Mouse (Mus musculus): ENCODE measurements around the gene Mfng.

- TF ChIP-seq CTCF (IDR thresholded peaks at IDR 0.05; ENCODE audit: borderline replicate concordance, control insufficient read depth, extremely low read depth, insufficient read depth, low read length, poor library complexity) (no peak), POLR2A (IDR thresholded peaks at IDR 0.05; ENCODE audit: control insufficient read depth, extremely low read depth, insufficient read depth, low read length, poor library complexity) (no peak)
Observed at GRCm38 (mm10) chr15:78742831-78743230, 30.4 kb downstream of the Mfng start.
